Mouse (Mus musculus) midbrain, embryonic 15.5 days (tissue): Measurements from ENCODE around the gene Susd3. TPM values are rescaled to one million over a fixed set of nuclear protein-coding genes. Genes with fewer than 3 reads are reported as not detected.
A peak's percentile ranks its signal among the peaks of the same experiment; 100 is the strongest.

Experiments
- ATAC-seq: fragments of 200-750 bp; cut with Nextera tagmentation; replicated peaks from 2 replicates; pipeline ENCODE4 v1.8.0; 2017; ENCODE audit warnings: moderate TSS enrichment
- H3K27ac ChIP-seq: fragments of 300-500 bp; sonication (generic); 2 replicates; pipeline ENCODE4 v1.5.1; 2015; ENCODE audit warnings: mild to moderate bottlenecking, inconsistent platforms
- H3K27me3 ChIP-seq: fragments of 300-500 bp; sonication (generic); replicated peaks from 2 replicates; pipeline ENCODE4 v1.6.1; 2015; ENCODE audit warnings: inconsistent platforms
- H3K36me3 ChIP-seq: fragments of 300-500 bp; sonication (generic); replicated peaks from 2 replicates; pipeline ENCODE4 v1.6.1; 2015; ENCODE audit warnings: inconsistent platforms
- H3K4me1 ChIP-seq: fragments of 300-500 bp; sonication (generic); 2 replicates; pipeline ENCODE4 v1.6.1; 2015; ENCODE audit warnings: inconsistent platforms
- H3K4me2 ChIP-seq: fragments of 300-500 bp; sonication (generic); 2 replicates; pipeline ENCODE4 v1.6.1; 2015; ENCODE audit warnings: inconsistent platforms, mild to moderate bottlenecking, moderate library complexity
- H3K4me3 ChIP-seq: fragments of 300-500 bp; sonication (generic); 2 replicates; pipeline ENCODE4 v1.5.1; 2015; ENCODE audit warnings: mild to moderate bottlenecking, inconsistent platforms
- H3K9ac ChIP-seq: fragments of 300-500 bp; sonication (generic); 2 replicates; pipeline ENCODE4 v1.6.1; 2015; ENCODE audit warnings: mild to moderate bottlenecking, inconsistent platforms
- H3K9me3 ChIP-seq: fragments of 300-500 bp; sonication (generic); 2 replicates; pipeline ENCODE4 v1.6.1; 2016; ENCODE audit warnings: inconsistent platforms
- WGBS: fragments of 180-500 bp; shearing (Covaris S2); methylation state at CpG from one replicate; pipeline ENCODE4 v1.1.7; 2015; ENCODE audit warnings: mixed read lengths; 5-methylcytosine and 5-hydroxymethylcytosine counted together
- polyA plus RNA-seq: library from polyadenylated mRNA; unstranded; fragments of >200 nt; fragmentation: Nextera tagmentation; extraction: Ambion mirVana; gene quantifications from 2 replicates; pipeline ENCODE4 v1.2.1, GENCODE M21; 2015

Susd3 gene
- 0.54 and 0.59 TPM in 2 replicates for polyA plus RNA-seq

- Histone ChIP-seq H3K4me1 (peaks cover 10% of the 10 kb centered on the region), H3K27me3 (peaks cover 23% of the 10 kb centered on the region), H3K9ac (no peak within 1 kb of the TSS), H3K4me3 (peak within 1 kb of the TSS; percentile 35), H3K4me2 (peak within 1 kb of the TSS; percentile 57), H3K27ac (no peak within 1 kb of the TSS), H3K36me3 (no peaks in the 10 kb centered on the region), H3K9me3 (no peaks in the 10 kb centered on the region)
- peak; percentile 24; the same call in 1 of the 2 replicates for ATAC-seq
- 12% methylated on average over 7 of the region's 8 CpGs for WGBS
Observed at GRCm38 (mm10) chr13:49248467-49248862, at the start of gene Susd3. Susd3 (minus strand) TSS chr13:49248706.

GRCm38 (mm10) chr13:49296270-49296669 lies 47.8 kb upstream of the Susd3 start:
- H3K4me1 ChIP-seq, result no peaks in the 10 kb centered on the region
- H3K4me2 ChIP-seq, result no peak overlapping the region
- no peaks in the 10 kb centered on the region for H3K9me3 ChIP-seq
- WGBS, result 84% methylated on average over 7 of the region's 7 CpGs
- H3K27ac ChIP-seq, result no peak overlapping the region
- H3K9ac ChIP-seq, result no peak overlapping the region
- H3K27me3 ChIP-seq, result no peaks in the 10 kb centered on the region
- no peak for ATAC-seq
- H3K4me3 ChIP-seq, result no peak overlapping the region
- no peaks in the 10 kb centered on the region for H3K36me3 ChIP-seq

GRCm38 (mm10) chr13:49294108-49294507 lies 45.6 kb upstream of the Susd3 start:
- Histone ChIP-seq H3K4me2 (no peak overlapping the region), H3K9me3 (no peaks in the 10 kb centered on the region), H3K9ac (no peak overlapping the region), H3K4me3 (no peak overlapping the region), H3K27me3 (no peaks in the 10 kb centered on the region), H3K27ac (no peak overlapping the region), H3K36me3 (no peaks in the 10 kb centered on the region), H3K4me1 (no peaks in the 10 kb centered on the region)
- WGBS, result 82% methylated on average over 9 of the region's 9 CpGs
- ATAC-seq, result no peak

- no peak overlapping the region for H3K4me2 ChIP-seq
- WGBS, result 89% methylated on average over 6 of the region's 6 CpGs
- no peaks in the 10 kb centered on the region for H3K9me3 ChIP-seq
- no peak overlapping the region for H3K4me3 ChIP-seq
- no peaks in the 10 kb centered on the region for H3K27me3 ChIP-seq
- H3K9ac ChIP-seq, result no peak overlapping the region
- no peaks in the 10 kb centered on the region for H3K36me3 ChIP-seq
- no peak overlapping the region for H3K27ac ChIP-seq
- H3K4me1 ChIP-seq, result no peaks in the 10 kb centered on the region
- ATAC-seq, result no peak
Observed at GRCm38 (mm10) chr13:49291949-49292348, 43.4 kb upstream of the Susd3 start.

- no peak overlapping the region for H3K27ac ChIP-seq
- WGBS, result 61% methylated on average over 1 of the region's 1 CpGs
Observed at GRCm38 (mm10) chr13:49291398-49291797, 42.9 kb upstream of the Susd3 start.

GRCm38 (mm10) chr13:49287224-49287623 lies 38.7 kb upstream of the Susd3 start:
- no peak overlapping the region for H3K4me2 ChIP-seq
- no peak overlapping the region for H3K9ac ChIP-seq
- no peak overlapping the region for H3K27ac ChIP-seq
- no peak for ATAC-seq
- H3K4me1 ChIP-seq, result no peaks in the 10 kb centered on the region
- H3K9me3 ChIP-seq, result no peaks in the 10 kb centered on the region
- no peaks in the 10 kb centered on the region for H3K27me3 ChIP-seq
- no peaks in the 10 kb centered on the region for H3K36me3 ChIP-seq
- no peak overlapping the region for H3K4me3 ChIP-seq
- WGBS, result 88% methylated on average over 6 of the region's 6 CpGs

More at GRCm38 (mm10) chr13:49291398-49291797, 42.9 kb upstream of the Susd3 start:
- Histone ChIP-seq H3K4me3 (no peak overlapping the region), H3K9me3 (no peaks in the 10 kb centered on the region), H3K27me3 (no peaks in the 10 kb centered on the region), H3K4me2 (no peak overlapping the region), H3K36me3 (no peaks in the 10 kb centered on the region), H3K4me1 (no peaks in the 10 kb centered on the region), H3K9ac (no peak overlapping the region)
- no peak for ATAC-seq

GRCm38 (mm10) chr13:49286750-49287149 lies 38.2 kb upstream of the Susd3 start:
- Histone ChIP-seq H3K36me3 (no peaks in the 10 kb centered on the region), H3K4me3 (no peak overlapping the region), H3K9me3 (no peaks in the 10 kb centered on the region), H3K27ac (no peak overlapping the region), H3K4me1 (no peaks in the 10 kb centered on the region), H3K9ac (no peak overlapping the region), H3K4me2 (no peak overlapping the region), H3K27me3 (no peaks in the 10 kb centered on the region)
- ATAC-seq, result no peak
- 88% methylated on average over 3 of the region's 3 CpGs for WGBS

- H3K27ac ChIP-seq, result no peak overlapping the region
- no peaks in the 10 kb centered on the region for H3K27me3 ChIP-seq
- no peak for ATAC-seq
- no peaks in the 10 kb centered on the region for H3K4me1 ChIP-seq
- no peak overlapping the region for H3K4me3 ChIP-seq
- no peak overlapping the region for H3K9ac ChIP-seq
- H3K9me3 ChIP-seq, result no peaks in the 10 kb centered on the region
- no peak overlapping the region for H3K4me2 ChIP-seq
- WGBS, result 79% methylated on average over 9 of the region's 9 CpGs
- H3K36me3 ChIP-seq, result peaks cover 9% of the 10 kb centered on the region
Observed at GRCm38 (mm10) chr13:49283686-49284085, 35.2 kb upstream of the Susd3 start.

- WGBS, result 65% methylated on average over 2 of the region's 2 CpGs
Observed at GRCm38 (mm10) chr13:49282168-49282567, 33.7 kb upstream of the Susd3 start.

GRCm38 (mm10) chr13:49271831-49272765 lies 23.6 kb upstream of the Susd3 start:
- WGBS, result 74% methylated on average over 5 of the region's 5 CpGs
- Histone ChIP-seq H3K4me3 (no peak overlapping the region), H3K4me2 (no peak overlapping the region), H3K9ac (no peak overlapping the region), H3K4me1 (no peaks in the 10 kb centered on the region), H3K27me3 (no peaks in the 10 kb centered on the region), H3K9me3 (no peaks in the 10 kb centered on the region), H3K27ac (no peak overlapping the region), H3K36me3 (no peaks in the 10 kb centered on the region)
- ATAC-seq, result no peak

More at GRCm38 (mm10) chr13:49282168-49282567, 33.7 kb upstream of the Susd3 start:
- H3K4me3 ChIP-seq, result no peak overlapping the region
- H3K27ac ChIP-seq, result no peak overlapping the region
- H3K4me1 ChIP-seq, result no peaks in the 10 kb centered on the region
- H3K4me2 ChIP-seq, result no peak overlapping the region
- H3K36me3 ChIP-seq, result peaks cover 9% of the 10 kb centered on the region
- no peaks in the 10 kb centered on the region for H3K9me3 ChIP-seq
- ATAC-seq, result no peak
- H3K27me3 ChIP-seq, result no peaks in the 10 kb centered on the region
- no peak overlapping the region for H3K9ac ChIP-seq

GRCm38 (mm10) chr13:49270500-49270899 lies 22.0 kb upstream of the Susd3 start:
- Histone ChIP-seq H3K9ac (no peak overlapping the region), H3K27me3 (no peaks in the 10 kb centered on the region), H3K4me3 (no peak overlapping the region), H3K9me3 (no peaks in the 10 kb centered on the region), H3K4me1 (no peaks in the 10 kb centered on the region), H3K36me3 (no peaks in the 10 kb centered on the region), H3K4me2 (no peak overlapping the region), H3K27ac (no peak overlapping the region)
- WGBS, result 91% methylated on average over 8 of the region's 8 CpGs
- ATAC-seq, result no peak

- no peak for ATAC-seq
- Histone ChIP-seq H3K4me3 (no peak overlapping the region), H3K4me1 (no peaks in the 10 kb centered on the region), H3K36me3 (no peaks in the 10 kb centered on the region), H3K27me3 (no peaks in the 10 kb centered on the region), H3K9ac (no peak overlapping the region), H3K4me2 (no peak overlapping the region), H3K27ac (no peak overlapping the region), H3K9me3 (no peaks in the 10 kb centered on the region)
- WGBS, result 84% methylated on average over 2 of the region's 2 CpGs
Observed at GRCm38 (mm10) chr13:49267645-49268044, 19.1 kb upstream of the Susd3 start.
